Mouse (Mus musculus) forebrain, embryonic 16.5 days (tissue): ENCODE measurements around the gene Myocd. TPM values are rescaled to one million over a fixed set of nuclear protein-coding genes. Genes with fewer than 3 reads are reported as not detected.

Source experiments
- ATAC-seq: fragments of 200-750 bp; cut with Nextera tagmentation; 2 replicates; pipeline ENCODE4 v1.8.0; 2017; ENCODE audit warnings: mild to moderate bottlenecking, moderate library complexity
- H3K27ac ChIP-seq: fragments of 300-500 bp; sonication (generic); 2 replicates; pipeline ENCODE4 v1.5.1; 2014; ENCODE audit warnings: low read length, control low read depth
- H3K27me3 ChIP-seq: fragments of 300-500 bp; sonication (generic); replicated peaks from 2 replicates; pipeline ENCODE4 v1.6.1; 2014; ENCODE audit warnings: low read length; ENCODE audit not compliant: control insufficient read depth, insufficient read depth
- H3K36me3 ChIP-seq: fragments of 300-500 bp; sonication (generic); 2 replicates; pipeline ENCODE4 v1.6.1; 2014; ENCODE audit not compliant: control insufficient read depth, insufficient read depth
- H3K4me1 ChIP-seq: fragments of 300-500 bp; sonication (generic); replicated peaks from 2 replicates; pipeline ENCODE4 v1.6.1; 2014; ENCODE audit warnings: low read length; ENCODE audit not compliant: control insufficient read depth, insufficient read depth
- H3K4me2 ChIP-seq: fragments of 300-500 bp; sonication (generic); 2 replicates; pipeline ENCODE4 v1.6.1; 2014; ENCODE audit warnings: mild to moderate bottlenecking, low read length, control low read depth
- H3K4me3 ChIP-seq: fragments of 300-500 bp; sonication (generic); replicated peaks from 2 replicates; pipeline ENCODE4 v1.5.1; 2014; ENCODE audit warnings: mild to moderate bottlenecking, low read length, control low read depth
- H3K9ac ChIP-seq: fragments of 300-500 bp; sonication (generic); replicated peaks from 2 replicates; pipeline ENCODE4 v1.6.1; 2014; ENCODE audit warnings: low read depth, low read length, control low read depth
- H3K9me3 ChIP-seq: fragments of 300-500 bp; sonication (generic); 2 replicates; pipeline ENCODE4 v1.6.1; 2016; ENCODE audit warnings: low read length; ENCODE audit not compliant: control insufficient read depth
- WGBS: fragments of 180-500 bp; shearing (Covaris S2); extraction: QIAGEN DNeasy Blood & Tissue Kit; methylation state at CpG from one replicate; pipeline ENCODE4 v1.1.7; 2014; 5-methylcytosine and 5-hydroxymethylcytosine counted together
- polyA plus RNA-seq: library from polyadenylated mRNA; unstranded; fragments of >200 nt; fragmentation: Nextera tagmentation; extraction: Ambion mirVana; gene quantifications from 2 replicates; pipeline ENCODE4 v1.2.1, GENCODE M21; 2015

Myocd gene
- polyA plus RNA-seq, 1 experiment from 2014 or later: 0.23 TPM

GRCm38 (mm10) chr11:65133661-65134060 lies 136.1 kb downstream of the Myocd start:
- H3K4me2 ChIP-seq: no peak overlapping the region
- H3K9me3 ChIP-seq: no peaks in the 10 kb centered on the region
- no peaks in the 10 kb centered on the region for H3K4me1 ChIP-seq
- H3K27ac ChIP-seq: no peak overlapping the region
- ATAC-seq: no peak
- 78% methylated on average over 4 of the region's 4 CpGs for WGBS
- H3K27me3 ChIP-seq: no peaks in the 10 kb centered on the region
- no peak overlapping the region for H3K4me3 ChIP-seq
- no peaks in the 10 kb centered on the region for H3K36me3 ChIP-seq
- no peak overlapping the region for H3K9ac ChIP-seq

GRCm38 (mm10) chr11:65129110-65129509 lies 140.7 kb downstream of the Myocd start:
- no peak overlapping the region for H3K4me2 ChIP-seq

GRCm38 (mm10) chr11:65128666-65129065 lies 141.1 kb downstream of the Myocd start:
- Histone ChIP-seq H3K27ac (no peak overlapping the region), H3K4me3 (no peak overlapping the region), H3K36me3 (no peaks in the 10 kb centered on the region), H3K4me2 (no peak overlapping the region), H3K9me3 (no peaks in the 10 kb centered on the region), H3K9ac (no peak overlapping the region), H3K27me3 (no peaks in the 10 kb centered on the region), H3K4me1 (peaks cover 5% of the 10 kb centered on the region)
- 90% methylated on average over 4 of the region's 4 CpGs for WGBS
- no peak for ATAC-seq

More at GRCm38 (mm10) chr11:65129110-65129509, 140.7 kb downstream of the Myocd start:
- H3K4me3 ChIP-seq: no peak overlapping the region
- no peaks in the 10 kb centered on the region for H3K36me3 ChIP-seq
- ATAC-seq: no peak
- 90% methylated on average over 4 of the region's 4 CpGs for WGBS
- H3K27me3 ChIP-seq: no peaks in the 10 kb centered on the region
- H3K4me1 ChIP-seq: peaks cover 5% of the 10 kb centered on the region
- no peaks in the 10 kb centered on the region for H3K9me3 ChIP-seq
- H3K27ac ChIP-seq: no peak overlapping the region
- H3K9ac ChIP-seq: no peak overlapping the region

GRCm38 (mm10) chr11:65126566-65126965 lies 143.2 kb downstream of the Myocd start:
- Histone ChIP-seq H3K27me3 (no peaks in the 10 kb centered on the region), H3K4me1 (peaks cover 5% of the 10 kb centered on the region), H3K4me2 (no peak overlapping the region), H3K27ac (no peak overlapping the region), H3K4me3 (no peak overlapping the region), H3K9me3 (no peaks in the 10 kb centered on the region), H3K36me3 (no peaks in the 10 kb centered on the region), H3K9ac (no peak overlapping the region)
- 75% methylated on average over 9 of the region's 9 CpGs for WGBS
- ATAC-seq: no peak

Other genes starting within 250 kb of the Myocd start
- not detected in 2 replicates for gene 1700086D15Rik, start 110.1 kb downstream of the Myocd start, polyA plus RNA-seq
- gene Arhgap44, start 107.0 kb downstream of the Myocd start, polyA plus RNA-seq: 11.1 and 12.4 TPM in 2 replicates